In the genomic region with DNA sequence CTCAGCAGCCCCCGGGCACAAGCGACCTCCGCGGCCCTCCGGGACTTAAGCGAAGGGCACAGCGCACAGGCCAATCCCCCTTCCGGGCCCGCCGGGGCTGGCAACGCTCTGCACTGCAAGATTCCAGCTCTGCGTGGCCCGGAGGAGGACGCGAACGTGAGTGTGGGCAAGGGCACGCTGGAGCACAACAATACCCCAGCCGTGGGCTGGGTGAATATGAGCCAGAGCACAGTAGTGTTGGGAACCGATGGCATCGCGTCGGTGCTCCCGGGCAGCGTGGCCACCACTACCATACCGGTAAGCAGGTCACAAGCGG, we compare ENCODE assay signal across 14 mouse cellular contexts. TPM values are rescaled to one million over a fixed set of nuclear protein-coding genes. Genes with fewer than 3 reads are reported as not detected.
A peak's percentile ranks its signal among the peaks of the same experiment; 100 is the strongest.
DNase-seq lines count a peak whose midpoint lies in the region; ATAC-seq lines count a peak whose summit lies in the region.
"Had no signal": no experiment of that assay in that cellular context is flagged by ENCODE, and none has a peak within 500 bp of the region (broad histone marks: within the 10 kb centered on the region; RNA-seq: fewer than 3 reads in every experiment).

No protein-coding gene starts in this region.

- H3K4me2 ChIP-seq in hindbrain, embryonic 12.5 days (replicated peaks): peak overlapping the region; percentile 37
- H3K4me2 ChIP-seq in midbrain, embryonic 15.5 days: peak overlapping the region; percentile 32
- H3K4me2 ChIP-seq: liver, embryonic 15.5 days had no signal

- H3K27me3 ChIP-seq in megakaryocyte, embryonic 14.5 days (replicated peaks): peaks cover 97% of the 10 kb centered on the region
- peaks cover 97% of the 10 kb centered on the region for H3K27me3 ChIP-seq in hindbrain, embryonic 12.5 days
- peaks cover 80% of the 10 kb centered on the region for H3K27me3 ChIP-seq in midbrain, embryonic 15.5 days (replicated peaks)
- H3K27me3 ChIP-seq: CH12.LX had no signal

- no peak for ATAC-seq in megakaryocyte, adult 5-6 weeks (ENCODE audit: poor library complexity, severe bottlenecking)
- ATAC-seq in hindbrain, embryonic 12.5 days (ENCODE audit: low FRiP score): no peak
- no peak for ATAC-seq in midbrain, embryonic 15.5 days (replicated peaks)
- ATAC-seq: inflammation-experienced regulatory T-cells, adult 6 months had no signal

- 0% methylated on average over 26 of the region's 26 CpGs for WGBS in hindbrain, embryonic 12.5 days
- under 1% methylated on average over 26 of the region's 26 CpGs for WGBS in midbrain, embryonic 15.5 days

- H3K9me3 ChIP-seq in megakaryocyte, embryonic 14.5 days: peaks cover 15% of the 10 kb centered on the region; the same call in 1 of the 2 replicates
- H3K9me3 ChIP-seq in hindbrain, embryonic 12.5 days (replicated peaks): no peaks in the 10 kb centered on the region
- H3K9me3 ChIP-seq in midbrain, embryonic 15.5 days: no peaks in the 10 kb centered on the region
- H3K9me3 ChIP-seq: liver, embryonic 15.5 days had no signal

- H3K9ac ChIP-seq in hindbrain, embryonic 12.5 days: peak overlapping the region; percentile 69
- H3K9ac ChIP-seq in midbrain, embryonic 15.5 days: no peak overlapping the region
- H3K9ac ChIP-seq: liver, embryonic 15.5 days had no signal

- H3K27ac ChIP-seq in hindbrain, embryonic 12.5 days: peak overlapping the region; percentile 84
- H3K27ac ChIP-seq in midbrain, embryonic 15.5 days: no peak overlapping the region
- H3K27ac ChIP-seq: liver, embryonic 15.5 days had no signal

- H3K36me3 ChIP-seq in megakaryocyte, embryonic 14.5 days (replicated peaks; ENCODE audit: low read length): no peaks in the 10 kb centered on the region
- no peaks in the 10 kb centered on the region for H3K36me3 ChIP-seq in hindbrain, embryonic 12.5 days
- H3K36me3 ChIP-seq in midbrain, embryonic 15.5 days (replicated peaks): no peaks in the 10 kb centered on the region
- H3K36me3 ChIP-seq: liver, embryonic 15.5 days had no signal

- peak overlapping the region; percentile 10 for H3K4me3 ChIP-seq in megakaryocyte, embryonic 14.5 days (replicated peaks)
- H3K4me3 ChIP-seq in hindbrain, embryonic 12.5 days: peak overlapping the region; percentile 42
- H3K4me3 ChIP-seq in midbrain, embryonic 15.5 days: peak overlapping the region; percentile 4; the same call in 1 of the 2 replicates
- H3K4me3 ChIP-seq: erythroblast, embryonic 14.5 days; liver, embryonic 15.5 days had no signal

- DNase-seq in lung, postnatal 14 days: no peak
- no peak for DNase-seq in layer of hippocampus, postnatal 36 days
- DNase-seq in spleen, postnatal 10 days (ENCODE audit: low spot score in 2 of 2): no peak
- DNase-seq: kidney, postnatal 25 days; spleen, adult 18-20 months; thymus, postnatal 14 days had no signal

- peaks cover 8% of the 10 kb centered on the region; the same call in 1 of the 2 replicates for H3K4me1 ChIP-seq in megakaryocyte, embryonic 14.5 days
- peaks cover 9% of the 10 kb centered on the region for H3K4me1 ChIP-seq in hindbrain, embryonic 12.5 days
- peaks cover 18% of the 10 kb centered on the region for H3K4me1 ChIP-seq in midbrain, embryonic 15.5 days
- H3K4me1 ChIP-seq: liver, embryonic 15.5 days had no signal

RNA-seq across cellular contexts. Expression of a gene that starts 2.0 kb away (rescaled TPM):
- polyA plus RNA-seq in megakaryocyte, embryonic 14.5 days (2012; ENCODE audit: insufficient read depth, low replicate concordance): not detected in 2 replicates
- total RNA-seq in megakaryocyte, adult 5-6 weeks (2015): not detected in 2 replicates
- total RNA-seq in megakaryocyte, adult 5-6 weeks (2017): not detected in 2 replicates
- 8.2 and 10.0 TPM in 2 replicates for polyA plus RNA-seq in hindbrain, embryonic 12.5 days (2016; fragmentation: Nextera tagmentation; extraction: Ambion mirVana)
- polyA plus RNA-seq in midbrain, embryonic 15.5 days (2015; fragmentation: Nextera tagmentation; extraction: Ambion mirVana): 0.31 and 0.41 TPM in 2 replicates
- under 1 TPM in 1 of 2 experiments, not detected in 1; 0.05 TPM for total RNA-seq in layer of hippocampus, postnatal 36 days (2021)
- total RNA-seq: CH12.LX had no signal
- polyA plus RNA-seq: erythroblast, embryonic 14.5 days; inflammation-experienced regulatory T-cells, adult 6 months; liver, embryonic 15.5 days had no signal
